Mouse (Mus musculus) heart, postnatal 25 days (tissue): ENCODE data around the gene Tango6. TPM values are rescaled to one million over a fixed set of nuclear protein-coding genes. Genes with fewer than 3 reads are reported as not detected.
A peak's percentile ranks its signal among the peaks of the same experiment; 100 is the strongest.

Source experiments
- DNase-seq: peaks from one replicate; pipeline ENCODE4 v3.0.0; 2022; ENCODE audit warnings: low spot score
- intact Hi-C: fragments of 180-260 bp; cut with DNase I; formaldehyde crosslinking; loops from one replicate; pipeline ENCODE4 v1.15.1; 2025
- total RNA-seq, 2 experiments: library from RNA; stranded (reverse); gene quantifications; 2 replicates each; pipeline ENCODE4 v1.2.3; 2021

Tango6 gene
- total RNA-seq, 2 experiments from 2014 or later, result 10.0 TPM

DNA sequence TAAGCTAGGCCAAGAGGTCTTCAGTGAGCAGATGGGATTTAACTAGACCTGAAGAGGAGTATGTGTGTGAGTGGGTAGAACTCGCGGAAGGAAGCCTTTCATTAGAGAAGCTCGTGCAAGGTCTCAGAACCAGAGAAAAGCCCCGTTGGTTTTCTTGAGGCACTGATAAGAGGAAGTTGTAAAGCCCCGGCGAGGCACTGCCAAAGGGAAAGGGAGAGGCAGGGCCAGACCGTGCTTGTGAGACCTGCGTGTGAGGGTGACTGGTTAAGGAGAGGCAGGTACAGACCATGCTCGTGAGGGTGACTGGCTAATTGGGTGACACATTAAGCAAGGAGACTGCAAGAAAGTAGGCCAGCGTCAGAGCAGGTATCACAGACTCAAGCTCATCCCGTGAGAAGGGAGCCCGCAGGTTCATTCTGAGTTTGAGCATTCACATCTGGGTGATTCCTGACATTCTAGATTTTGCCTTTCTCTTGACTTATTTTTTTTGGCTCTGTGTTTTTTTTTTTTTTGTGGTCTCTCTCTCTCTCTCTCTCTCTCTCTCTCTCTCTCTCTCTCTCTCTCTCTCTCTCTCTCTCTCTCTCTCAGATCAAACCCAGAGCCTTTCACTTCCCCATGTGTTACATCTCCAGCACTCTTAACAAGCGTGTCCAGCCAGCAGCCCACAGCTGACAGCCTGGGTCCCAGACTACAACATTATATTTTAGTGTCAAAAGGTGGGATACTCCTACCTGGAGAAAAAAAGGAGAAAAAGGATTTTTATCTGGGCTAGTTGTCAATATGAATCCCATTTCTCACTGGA, 54.2 kb downstream of the Tango6 start:
- DNase-seq, result no peak
- intact Hi-C loops, result no loop called here

DNA sequence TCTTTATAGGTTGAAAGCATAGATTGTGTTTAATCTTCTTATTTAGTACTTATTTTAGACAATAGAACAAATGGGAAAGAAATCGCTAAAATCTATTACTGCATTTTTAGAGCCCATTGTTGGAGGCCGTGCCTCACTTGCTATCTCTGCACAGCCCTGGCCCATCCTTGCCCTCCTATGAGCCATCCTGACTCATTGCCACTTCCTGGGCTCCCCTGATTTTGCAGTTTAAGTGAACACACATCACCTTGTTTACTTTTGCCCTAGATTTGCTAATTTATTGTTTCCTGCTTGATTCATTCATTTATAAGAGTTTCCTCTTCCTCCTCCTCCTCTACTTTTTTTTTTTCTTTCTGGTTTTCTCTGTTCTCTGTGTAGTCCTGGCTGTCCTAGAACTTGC, 55.0 kb downstream of the Tango6 start:
- intact Hi-C loops, result no loop called here
- DNase-seq, result no peak

DNA sequence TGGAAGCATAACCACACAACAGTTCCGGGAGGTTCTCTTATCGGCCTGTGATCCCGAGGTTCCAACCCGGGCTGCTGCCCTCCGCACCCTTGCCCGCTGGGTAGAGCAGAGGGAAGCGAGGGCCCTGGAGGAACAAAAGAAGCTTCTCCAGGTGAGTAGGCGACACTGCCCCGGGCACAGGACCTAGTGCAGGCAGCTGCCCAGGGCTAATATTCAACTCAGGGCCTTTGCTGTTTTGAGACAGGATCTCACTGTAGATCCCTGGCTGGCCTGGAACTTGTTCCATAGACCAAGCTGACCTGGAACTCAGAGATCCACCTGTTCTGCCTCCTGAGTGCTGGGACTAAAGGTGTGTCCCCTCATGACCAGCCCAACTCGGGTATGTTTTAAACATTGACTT, 59.5 kb downstream of the Tango6 start:
- intact Hi-C loops, result no loop called here
- DNase-seq, result no peak

DNA sequence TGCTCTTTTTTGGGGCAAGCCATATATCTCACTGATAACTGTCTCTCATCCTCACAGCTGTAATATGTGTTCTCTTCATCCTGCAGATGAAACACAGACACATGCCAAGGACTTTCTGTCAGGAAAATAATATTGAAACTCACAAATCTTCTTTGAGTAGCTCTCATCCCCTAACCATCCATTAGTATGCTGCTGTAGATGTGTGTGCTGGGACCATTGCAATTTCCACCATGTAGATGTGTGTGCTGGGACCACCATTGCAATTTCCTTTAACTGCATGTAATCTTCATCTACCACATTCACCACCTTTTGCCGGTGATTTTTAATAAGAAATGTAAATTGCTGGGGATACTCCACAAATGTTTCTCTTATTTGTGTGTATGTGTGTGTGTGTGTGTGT, 60.5 kb downstream of the Tango6 start:
- intact Hi-C loops, result no loop called here
- DNase-seq, result no peak

DNA sequence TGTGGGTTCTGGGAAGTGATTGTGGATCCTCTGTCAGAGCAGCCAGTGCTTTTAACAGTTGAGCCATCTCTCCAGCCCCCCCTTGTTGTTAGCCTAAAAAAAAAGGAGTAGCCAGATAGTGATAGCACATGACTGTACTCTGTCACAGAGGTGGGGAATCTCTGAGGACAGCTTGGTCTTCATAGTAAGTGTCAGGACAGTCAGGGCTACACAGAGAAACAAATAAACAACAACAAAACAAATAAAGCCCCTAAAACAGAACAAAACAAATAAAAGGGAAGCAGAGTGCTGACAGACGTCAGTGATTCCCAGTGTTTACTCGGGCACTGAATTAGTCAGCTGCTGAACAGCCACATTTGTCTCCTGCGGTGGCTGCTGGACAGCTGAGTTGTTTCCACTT, 70.6 kb downstream of the Tango6 start:
- intact Hi-C loops, result no loop called here
- DNase-seq, result no peak

DNA sequence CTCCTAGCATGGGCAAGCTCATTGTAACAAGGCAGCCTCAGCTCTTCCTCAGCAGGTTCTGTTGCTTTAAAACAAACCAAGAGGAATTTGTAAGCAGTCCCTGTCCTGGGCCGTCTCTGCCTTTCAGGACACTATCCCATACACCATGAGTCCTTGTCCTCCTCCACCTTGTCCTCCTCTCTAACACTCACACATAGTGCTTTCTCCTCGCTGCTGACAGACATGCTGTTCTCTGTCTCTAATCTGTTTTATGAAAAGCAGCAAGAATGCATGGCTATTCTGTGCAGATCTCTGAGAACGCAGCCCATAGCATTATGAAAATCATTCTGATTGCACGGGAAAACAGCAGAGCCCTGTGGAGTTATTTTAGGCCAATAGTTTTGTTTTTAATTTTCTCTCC, 78.4 kb downstream of the Tango6 start:
- no peak for DNase-seq
- intact Hi-C loops, result no loop called here

DNA sequence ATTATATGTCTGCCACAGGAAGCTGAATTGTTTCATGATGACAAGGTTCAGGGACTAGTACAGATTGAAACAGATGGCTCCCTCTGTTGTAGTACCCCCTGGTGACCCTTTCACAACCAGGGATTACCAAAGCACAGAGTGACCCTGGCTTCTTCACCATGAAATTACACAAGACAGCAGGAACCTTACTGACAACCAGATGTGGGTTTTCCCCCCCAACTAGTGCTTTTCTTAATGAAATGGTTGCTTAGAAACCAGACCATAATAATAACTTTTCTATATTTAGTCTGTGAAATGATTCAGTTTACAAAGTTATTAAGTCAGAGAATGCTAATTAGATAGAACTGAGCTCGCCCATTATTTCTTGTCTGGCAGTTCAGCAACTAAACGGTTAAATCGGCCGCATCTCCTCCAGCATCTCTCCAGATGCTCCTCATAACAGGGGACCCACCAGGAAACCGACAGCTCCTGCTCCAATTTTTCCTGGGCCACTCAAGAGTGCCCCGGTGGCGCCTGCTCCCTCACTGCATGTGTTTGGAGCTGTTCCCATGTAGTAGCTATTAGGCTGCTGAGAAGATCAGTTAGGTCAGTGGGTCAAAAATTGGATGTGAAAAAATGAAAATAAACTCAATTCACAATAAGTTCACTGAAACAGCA, 79.1 kb downstream of the Tango6 start:
- DNase-seq, result no peak
- intact Hi-C loops, result no loop called here

DNA sequence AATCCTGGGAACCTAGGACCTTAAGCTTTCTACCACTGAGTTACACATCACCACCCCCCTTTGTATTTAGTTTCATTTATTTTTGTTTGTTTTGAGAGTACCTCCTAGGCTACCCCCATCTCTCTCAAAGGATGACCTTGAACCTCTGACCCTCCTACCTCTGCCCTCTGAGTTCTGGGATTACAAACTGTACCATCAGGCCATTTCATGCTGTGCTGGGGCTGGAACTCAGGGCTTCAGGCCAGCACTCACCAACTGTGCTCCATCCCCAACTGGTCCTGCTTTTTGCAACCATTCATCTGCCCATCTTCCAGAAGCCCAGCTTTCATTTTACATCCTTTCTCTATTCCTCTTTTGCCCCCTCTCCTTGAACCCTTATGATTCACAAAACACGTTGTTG, 81.7 kb downstream of the Tango6 start:
- intact Hi-C loops, result no loop called here

DNA sequence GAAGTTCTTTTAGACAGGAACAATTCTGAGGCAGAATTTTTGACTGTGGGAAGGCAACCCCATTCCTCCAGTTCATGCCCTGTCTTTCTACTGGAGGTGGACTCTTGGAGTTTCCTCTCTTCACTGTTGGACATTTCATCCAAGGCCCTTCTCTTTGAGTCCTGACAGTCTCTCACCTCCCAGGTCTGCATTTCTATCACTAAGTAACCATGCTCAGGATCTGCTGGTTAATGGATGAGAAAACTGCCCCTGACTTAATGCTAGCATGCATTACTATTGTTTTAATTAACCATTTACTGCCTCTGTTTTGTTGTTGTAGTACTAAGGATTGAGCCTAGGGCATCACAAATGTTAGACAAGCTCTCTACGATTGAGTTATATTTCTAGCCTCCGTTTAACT, 82.7 kb downstream of the Tango6 start:
- no peak for DNase-seq
- intact Hi-C loops, result no loop called here

More for the DNA sequence above, 81.7 kb downstream of the Tango6 start:
- no peak for DNase-seq

DNA sequence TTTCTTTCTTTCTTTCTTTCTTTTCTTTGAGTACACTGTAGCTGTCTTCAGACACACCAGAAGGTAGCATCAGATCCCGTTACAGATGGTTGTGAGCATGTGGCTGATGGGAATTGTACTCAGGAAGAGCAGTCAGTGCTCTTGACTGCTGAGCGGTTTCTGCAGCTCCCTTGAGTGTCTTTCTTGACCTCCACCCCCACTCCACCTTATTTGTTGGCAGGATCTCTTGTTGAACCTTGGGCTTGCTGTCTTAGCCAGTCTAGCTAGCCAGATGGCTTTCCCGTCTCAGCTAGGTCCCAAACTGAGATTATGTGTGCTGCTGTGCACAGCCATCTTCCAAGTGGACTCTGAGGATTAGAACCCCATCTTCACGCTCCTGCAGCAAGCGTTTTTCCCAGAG, 83.9 kb downstream of the Tango6 start:
- intact Hi-C loops, result no loop called here
- DNase-seq, result no peak

DNA sequence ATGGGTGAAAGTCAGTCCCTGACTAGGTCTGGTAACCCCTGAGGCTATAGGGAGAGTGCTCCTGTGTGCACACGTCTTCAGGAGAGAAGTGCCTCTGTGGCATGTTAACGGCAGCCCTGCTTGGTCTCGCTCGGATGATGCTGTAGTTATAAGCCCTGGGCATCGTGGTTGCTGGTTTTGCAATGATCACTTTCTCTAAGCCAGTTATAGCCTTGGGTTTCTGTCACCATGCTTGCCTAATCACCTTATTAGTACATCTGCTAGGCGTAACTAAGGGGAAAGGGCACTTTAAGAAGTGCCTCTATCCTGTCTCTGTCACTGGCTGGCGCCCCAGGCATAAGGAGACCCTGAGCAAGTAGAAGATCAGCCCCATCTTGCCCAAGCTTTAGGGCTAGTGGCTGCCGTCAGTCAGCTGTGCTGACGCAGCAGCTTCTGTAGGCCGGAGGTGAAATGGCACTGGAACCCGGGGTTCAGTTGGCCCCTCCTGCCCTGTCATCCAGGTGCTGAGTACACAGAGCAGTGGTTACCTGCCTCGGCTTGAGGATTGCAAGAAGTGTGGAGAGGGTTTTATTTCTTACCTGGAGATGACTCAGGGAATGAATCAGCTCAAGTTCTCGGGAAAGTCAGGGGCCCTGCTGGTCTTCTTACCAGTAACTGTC, 86.4 kb downstream of the Tango6 start:
- DNase-seq, result no peak
- intact Hi-C loops, result no loop called here

DNA sequence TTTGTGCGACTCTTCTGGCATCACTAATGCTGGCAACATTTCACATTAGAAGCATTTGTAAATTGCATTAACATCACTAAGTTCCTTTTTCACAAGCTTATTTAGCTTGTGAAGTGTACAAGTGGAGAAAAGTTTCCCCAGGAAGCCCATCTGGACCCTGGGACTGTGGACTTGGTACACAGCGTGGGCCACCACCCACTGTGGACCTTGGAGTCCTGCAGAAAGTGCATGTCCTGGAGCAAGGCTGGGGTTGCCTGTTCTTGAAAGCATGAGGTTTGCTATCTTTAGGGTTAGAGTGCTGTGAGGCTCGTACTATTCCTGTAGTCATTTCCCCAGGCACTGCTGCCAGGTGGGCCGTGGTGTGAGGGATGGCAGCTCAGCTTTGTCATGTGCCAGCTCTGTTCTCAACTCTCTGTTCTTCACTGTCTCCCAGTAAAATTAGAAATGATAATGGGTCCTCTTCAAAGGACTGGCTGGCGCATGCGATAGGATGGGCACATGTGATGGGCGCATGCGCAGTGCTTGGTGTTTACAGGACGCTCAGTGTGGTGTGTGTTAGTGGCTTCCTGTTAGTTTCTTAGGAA, 87.8 kb downstream of the Tango6 start:
- intact Hi-C loops, result loop anchor here (5.0 kb wide), 1 partner anchor 67 kb away; no protein-coding TSS in a partner anchor
- peak; percentile 6 for DNase-seq

DNA sequence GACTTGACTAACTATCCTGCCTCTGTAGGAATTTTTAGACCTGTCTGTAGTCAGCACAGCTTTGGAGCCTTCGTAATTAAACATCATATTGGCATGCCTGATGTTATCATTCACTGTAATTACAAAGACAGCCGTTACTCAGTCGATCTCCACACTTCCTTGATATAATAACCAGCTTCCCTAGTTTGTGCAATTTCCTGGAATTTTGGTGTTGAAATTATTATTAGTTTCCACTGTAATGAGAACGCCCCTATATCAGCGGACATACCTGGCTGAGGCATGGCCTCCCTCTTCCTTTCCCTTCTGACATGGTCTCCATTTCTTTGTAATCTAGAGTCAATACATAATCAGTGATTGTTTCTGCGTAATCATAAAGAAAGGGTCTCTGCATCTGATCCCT, 89.2 kb downstream of the Tango6 start:
- no peak for DNase-seq
- intact Hi-C loops, result loop anchor here (5.0 kb wide), 1 partner anchor 65 kb away; no protein-coding TSS in a partner anchor

DNA sequence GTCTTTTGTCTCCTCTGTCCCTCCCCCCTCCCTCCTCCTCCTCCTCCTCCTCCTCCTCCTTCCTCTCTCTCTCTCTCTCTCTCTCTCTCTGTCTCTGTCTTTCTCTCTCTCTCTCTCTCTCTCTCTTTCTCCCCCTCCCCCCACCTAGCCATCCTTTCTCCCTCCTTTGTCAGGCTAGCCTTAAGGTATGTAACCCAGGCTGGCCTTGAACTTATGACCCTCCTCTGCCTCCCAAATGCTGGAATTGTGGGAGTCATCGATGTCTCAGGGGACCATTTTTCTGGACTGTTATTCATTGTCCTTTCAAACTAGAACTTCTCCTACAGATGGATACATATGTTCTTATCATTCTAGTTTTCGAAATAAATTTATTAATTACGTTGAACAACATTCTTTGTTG, 89.6 kb downstream of the Tango6 start:
- DNase-seq, result no peak
- intact Hi-C loops, result loop anchor here (5.0 kb wide), 1 partner anchor 65 kb away; no protein-coding TSS in a partner anchor

DNA sequence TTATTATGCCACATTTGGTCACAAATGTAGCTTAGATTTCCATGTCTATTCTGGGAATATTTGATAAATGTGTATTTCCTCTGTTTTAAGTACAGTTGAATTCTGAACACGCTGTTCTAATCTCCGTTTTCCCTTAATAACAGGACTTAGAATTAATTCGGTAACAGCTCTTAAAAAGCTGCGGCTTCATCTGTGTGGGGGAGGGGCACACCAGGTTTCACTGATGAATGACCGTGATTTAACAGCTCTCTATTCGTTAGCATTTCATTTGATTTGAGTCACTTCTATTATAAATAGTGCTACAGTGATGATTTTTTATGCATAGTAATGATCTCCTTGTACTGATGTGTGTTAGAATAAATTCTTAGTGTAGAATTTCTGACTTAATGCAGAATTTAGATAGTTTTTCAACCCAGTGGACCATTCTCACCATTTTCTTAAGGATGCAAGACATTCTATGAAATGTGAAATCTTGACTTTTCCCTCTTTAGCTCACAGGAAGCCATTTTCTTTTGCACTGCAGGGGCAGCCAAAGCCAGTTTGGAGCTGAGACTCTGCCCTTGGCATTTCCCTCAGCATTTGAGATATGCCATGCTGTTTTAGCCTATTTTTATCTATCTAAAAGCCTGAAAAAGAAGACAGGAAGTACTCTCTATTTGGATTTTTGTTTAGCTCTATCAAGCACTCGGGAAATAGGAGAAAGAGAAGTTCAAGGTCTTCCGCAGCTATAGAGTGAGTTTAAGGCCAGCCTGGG, 91.9 kb downstream of the Tango6 start:
- intact Hi-C loops, result loop anchor here (5.0 kb wide), 1 partner anchor 63 kb away; no protein-coding TSS in a partner anchor
- no peak for DNase-seq

DNA sequence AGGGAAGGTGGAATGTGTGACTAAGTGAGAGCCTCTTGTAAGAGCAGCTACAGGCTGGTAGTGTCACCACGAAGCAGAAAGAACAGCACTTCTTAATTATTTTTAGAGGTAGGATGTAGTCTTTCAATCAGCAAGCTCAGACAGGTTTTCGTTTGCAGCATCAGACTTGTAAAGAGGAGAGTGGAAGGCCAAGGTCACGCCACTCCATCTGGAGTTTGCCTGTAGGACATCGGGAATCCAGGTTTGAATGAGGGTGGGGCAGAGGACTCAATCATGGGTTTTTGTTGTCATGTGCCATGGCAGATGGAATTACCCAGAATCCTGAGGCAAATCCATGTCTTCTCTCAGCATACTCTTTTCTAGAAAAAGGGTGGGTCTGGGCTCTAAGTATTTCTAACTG, 106.8 kb downstream of the Tango6 start:
- intact Hi-C loops, result no loop called here
- DNase-seq, result no peak

DNA sequence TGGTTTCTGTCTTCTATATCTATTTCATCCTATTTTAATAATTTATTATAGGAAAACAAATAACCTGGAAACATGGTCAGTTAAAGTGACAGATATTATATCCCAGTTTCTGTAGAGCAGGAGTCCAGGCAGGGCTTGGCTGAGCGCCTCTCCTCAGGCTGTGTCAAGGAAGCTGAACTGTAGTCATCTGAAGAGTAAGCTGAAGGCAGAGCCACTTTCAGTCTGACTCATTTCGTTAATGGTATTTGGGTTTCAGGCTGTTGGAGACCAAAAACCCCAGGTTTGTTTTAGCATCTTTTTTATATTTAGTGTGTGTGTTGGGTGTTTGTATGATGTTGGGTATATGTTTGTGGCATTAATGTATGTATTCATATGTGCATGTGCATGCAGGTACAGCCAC, 112.0 kb downstream of the Tango6 start:
- no peak for DNase-seq
- intact Hi-C loops, result no loop called here

DNA sequence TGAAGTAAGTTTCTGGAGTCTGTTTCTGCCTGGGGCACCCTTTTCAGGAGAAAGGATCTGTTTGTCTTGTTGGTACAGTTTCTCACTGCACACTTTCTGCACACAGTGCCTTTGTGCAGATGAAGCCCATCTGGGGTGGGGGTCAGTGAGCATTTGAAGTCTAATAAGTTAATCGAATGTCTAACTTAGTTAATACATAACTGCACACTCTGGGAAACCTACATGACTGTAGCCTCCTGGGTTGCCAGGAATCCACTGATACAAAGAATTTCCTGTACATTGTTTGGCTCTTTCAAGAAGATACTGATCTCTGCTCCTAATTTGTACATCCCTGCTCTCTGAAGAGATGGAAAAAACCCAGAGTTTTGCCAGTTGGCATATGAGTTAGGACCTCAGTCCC, 117.0 kb downstream of the Tango6 start:
- DNase-seq, result no peak
- intact Hi-C loops, result loop anchor here (5.0 kb wide), 1 partner anchor 72 kb away; the partner anchor contains the start of gene Has3

DNA sequence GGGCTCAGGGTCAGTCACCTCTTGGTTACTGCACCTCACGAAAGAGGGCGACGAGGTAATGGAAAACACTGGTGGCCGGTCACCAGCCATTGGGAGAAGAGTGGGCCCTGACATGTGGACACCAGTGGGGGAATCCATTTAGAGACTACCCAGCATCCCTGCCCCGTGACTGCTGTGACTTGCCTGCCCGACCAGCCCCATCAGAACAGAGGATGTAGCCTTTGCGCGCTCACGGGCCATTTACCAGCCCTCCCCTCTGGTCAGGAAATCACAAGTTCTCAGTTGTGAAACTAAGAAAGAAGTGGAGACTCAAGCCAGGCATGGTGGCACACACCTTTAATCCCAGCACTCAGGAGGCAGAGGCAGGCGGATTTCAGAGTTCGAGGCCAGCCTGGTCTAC, 118.4 kb downstream of the Tango6 start:
- intact Hi-C loops, result loop anchor here (5.0 kb wide), 1 partner anchor 71 kb away; the partner anchor contains the start of gene Has3

More for the DNA sequence above, 118.4 kb downstream of the Tango6 start:
- no peak for DNase-seq
